Mouse (Mus musculus): Measurements from ENCODE around the gene 4930470P17Rik. TPM values are rescaled to one million over a fixed set of nuclear protein-coding genes. Genes with fewer than 3 reads are reported as not detected.
"Not testable (repeated sequence)": the region's sequence is repeated elsewhere in the genome, so short reads cannot be mapped to it uniquely, and the experiment has no call there.

4930470P17Rik gene
- not detected in 2 replicates for polyA plus RNA-seq (2016; fragmentation: Nextera tagmentation; extraction: Ambion mirVana)

GRCm38 (mm10) chr2:170601917-170602316 lies at the start of gene 4930470P17Rik:
4930470P17Rik (minus strand) TSS chr2:170602017.
- no peaks in the 10 kb centered on the region for H3K4me1 ChIP-seq (replicated peaks)
- ATAC-seq (ENCODE audit: insufficient number of reproducible peaks, low FRiP score), result no peak

GRCm38 (mm10) chr2:170651483-170651882 lies 49.7 kb upstream of the 4930470P17Rik start:
- peaks cover 4% of the 10 kb centered on the region; the same call in 1 of the 2 replicates for H3K9me3 ChIP-seq (replicated peaks)
- H3K4me2 ChIP-seq, result no peak overlapping the region
- no peak for ATAC-seq (ENCODE audit: insufficient number of reproducible peaks, low FRiP score)
- 77% methylated on average over 1 of the region's 1 CpGs for WGBS
- no peaks in the 10 kb centered on the region for H3K36me3 ChIP-seq
- no peaks in the 10 kb centered on the region for H3K4me1 ChIP-seq (replicated peaks)
- H3K9ac ChIP-seq, result no peak overlapping the region
- no peak overlapping the region for H3K4me3 ChIP-seq
- no peak overlapping the region for H3K27ac ChIP-seq (ENCODE audit: poor library complexity, severe bottlenecking)
- no peaks in the 10 kb centered on the region for H3K27me3 ChIP-seq (replicated peaks)

More at GRCm38 (mm10) chr2:170601917-170602316, at the start of gene 4930470P17Rik:
- H3K27ac ChIP-seq (ENCODE audit: poor library complexity, severe bottlenecking), result no peak within 1 kb of the TSS
- no peak within 1 kb of the TSS for H3K4me3 ChIP-seq
- no peaks in the 10 kb centered on the region for H3K27me3 ChIP-seq (replicated peaks)
- no peak within 1 kb of the TSS for H3K4me2 ChIP-seq
- WGBS, result 76% methylated on average over 9 of the region's 9 CpGs
- H3K9ac ChIP-seq, result no peak within 1 kb of the TSS
- H3K36me3 ChIP-seq, result no peaks in the 10 kb centered on the region
- no peaks in the 10 kb centered on the region for H3K9me3 ChIP-seq (replicated peaks)

DNA sequence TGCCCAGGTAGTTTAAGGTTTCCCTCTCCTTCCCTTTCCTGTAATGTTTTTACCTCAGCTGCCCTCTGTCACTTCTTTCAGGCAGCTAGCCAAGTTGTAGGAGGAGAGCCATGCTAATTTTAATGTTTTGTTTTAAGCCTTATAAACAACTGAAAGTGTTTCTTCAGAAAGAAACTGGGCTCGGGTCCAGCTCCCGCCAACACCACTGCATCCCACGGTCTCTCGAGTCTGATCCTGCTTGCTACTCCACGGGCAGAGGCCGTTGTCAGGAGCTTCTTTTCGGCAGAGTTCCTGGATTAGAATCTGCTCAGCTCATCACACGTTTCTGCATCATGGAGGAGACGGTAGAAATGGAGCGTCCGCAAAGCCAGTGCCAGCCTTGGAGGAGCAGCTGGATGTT lies 46.7 kb upstream of the 4930470P17Rik start:
- H3K36me3 ChIP-seq, result no peaks in the 10 kb centered on the region
- 70% methylated on average over 11 of the region's 11 CpGs for WGBS
- no peak for ATAC-seq (ENCODE audit: insufficient number of reproducible peaks, low FRiP score)

DNA sequence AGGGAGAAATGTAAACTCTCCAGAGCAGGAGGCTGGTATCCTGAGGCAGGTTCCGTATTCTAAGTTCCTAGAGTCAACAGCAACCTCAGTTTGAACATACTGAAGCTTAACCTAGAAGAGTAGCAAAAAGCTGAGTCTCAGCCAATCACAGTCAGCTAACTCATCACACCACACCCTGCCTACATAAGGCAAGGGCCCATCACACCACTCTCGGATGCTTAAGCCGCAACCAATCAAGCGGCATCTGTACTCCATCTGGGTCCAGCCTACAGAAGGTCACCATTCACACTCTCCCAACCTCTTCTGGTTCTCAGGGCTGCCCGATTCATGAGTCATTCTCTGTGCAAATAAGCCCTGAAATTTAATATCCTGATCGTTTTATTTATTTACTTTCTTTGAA lies 44.4 kb upstream of the 4930470P17Rik start:
- no peak for ATAC-seq (ENCODE audit: insufficient number of reproducible peaks, low FRiP score)
- Histone ChIP-seq H3K4me3 (no peak overlapping the region), H3K9ac (no peak overlapping the region), H3K4me1 (replicated peaks) (no peaks in the 10 kb centered on the region), H3K27ac (ENCODE audit: poor library complexity, severe bottlenecking) (no peak overlapping the region), H3K9me3 (replicated peaks) (no peaks in the 10 kb centered on the region), H3K36me3 (no peaks in the 10 kb centered on the region), H3K4me2 (no peak overlapping the region), H3K27me3 (replicated peaks) (no peaks in the 10 kb centered on the region)
- 86% methylated on average over 6 of the region's 6 CpGs for whole genome bisulfite sequencing

More for the DNA sequence above, 46.7 kb upstream of the 4930470P17Rik start:
- H3K4me3 ChIP-seq, result no peak overlapping the region
- no peaks in the 10 kb centered on the region for H3K4me1 ChIP-seq (replicated peaks)
- H3K9me3 ChIP-seq (replicated peaks), result peaks cover 4% of the 10 kb centered on the region; the same call in 1 of the 2 replicates
- no peak overlapping the region for H3K27ac ChIP-seq (ENCODE audit: poor library complexity, severe bottlenecking)
- H3K4me2 ChIP-seq, result no peak overlapping the region
- H3K9ac ChIP-seq, result no peak overlapping the region
- H3K27me3 ChIP-seq (replicated peaks), result no peaks in the 10 kb centered on the region

DNA sequence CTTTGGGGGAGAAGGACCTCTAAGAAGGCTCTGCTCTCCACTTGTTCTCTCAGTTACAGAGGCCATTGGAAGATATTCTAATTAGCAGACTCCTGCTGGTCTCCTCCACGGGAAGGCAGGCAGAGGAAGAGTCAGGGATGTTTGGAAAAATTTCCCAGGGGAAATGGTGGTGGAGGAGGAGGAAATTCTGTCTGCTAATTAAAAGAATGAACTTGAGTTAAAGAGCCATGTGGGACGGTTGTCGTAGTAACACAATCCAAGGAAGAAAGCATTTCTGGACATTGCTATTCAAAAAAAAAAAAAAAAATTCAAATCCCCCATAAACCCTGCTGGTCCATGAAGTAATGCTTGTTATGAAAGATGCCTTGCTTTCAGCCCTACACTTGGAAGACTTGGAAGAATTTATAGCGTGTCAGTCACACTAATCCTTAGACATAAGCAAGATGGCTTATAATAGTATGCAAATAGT lies 40.6 kb upstream of the 4930470P17Rik start:
- Histone ChIP-seq H3K4me1 (replicated peaks) (no peaks in the 10 kb centered on the region), H3K9ac (no peak overlapping the region), H3K4me3 (no peak overlapping the region), H3K4me2 (no peak overlapping the region), H3K36me3 (no peaks in the 10 kb centered on the region), H3K9me3 (replicated peaks) (no peaks in the 10 kb centered on the region), H3K27ac (ENCODE audit: poor library complexity, severe bottlenecking) (no peak overlapping the region), H3K27me3 (replicated peaks) (no peaks in the 10 kb centered on the region)
- no peak for ATAC-seq (ENCODE audit: insufficient number of reproducible peaks, low FRiP score)
- WGBS, result 51% methylated on average over 4 of the region's 4 CpGs

- 90% methylated on average over 11 of the region's 11 CpGs for WGBS
- no peaks in the 10 kb centered on the region for H3K9me3 ChIP-seq (replicated peaks)
- H3K27ac ChIP-seq (ENCODE audit: poor library complexity, severe bottlenecking), result no peak overlapping the region
- H3K27me3 ChIP-seq (replicated peaks), result no peaks in the 10 kb centered on the region
- no peak overlapping the region for H3K4me3 ChIP-seq
- no peaks in the 10 kb centered on the region for H3K4me1 ChIP-seq (replicated peaks)
- no peak overlapping the region for H3K4me2 ChIP-seq
- no peaks in the 10 kb centered on the region for H3K36me3 ChIP-seq
- H3K9ac ChIP-seq, result no peak overlapping the region
- no peak for ATAC-seq (ENCODE audit: insufficient number of reproducible peaks, low FRiP score)
Observed at GRCm38 (mm10) chr2:170640281-170640680, 38.5 kb upstream of the 4930470P17Rik start.

- Histone ChIP-seq H3K4me1 (replicated peaks) (no peaks in the 10 kb centered on the region), H3K36me3 (no peaks in the 10 kb centered on the region), H3K27me3 (replicated peaks) (no peaks in the 10 kb centered on the region), H3K9ac (no peak overlapping the region), H3K4me3 (no peak overlapping the region), H3K4me2 (no peak overlapping the region), H3K27ac (ENCODE audit: poor library complexity, severe bottlenecking) (no peak overlapping the region), H3K9me3 (replicated peaks) (no peaks in the 10 kb centered on the region; the same call in 1 of the 2 replicates)
- no peak for ATAC-seq (ENCODE audit: insufficient number of reproducible peaks, low FRiP score)
- WGBS, result 77% methylated on average over 8 of the region's 8 CpGs
Observed at GRCm38 (mm10) chr2:170638746-170639145, 36.9 kb upstream of the 4930470P17Rik start.

DNA sequence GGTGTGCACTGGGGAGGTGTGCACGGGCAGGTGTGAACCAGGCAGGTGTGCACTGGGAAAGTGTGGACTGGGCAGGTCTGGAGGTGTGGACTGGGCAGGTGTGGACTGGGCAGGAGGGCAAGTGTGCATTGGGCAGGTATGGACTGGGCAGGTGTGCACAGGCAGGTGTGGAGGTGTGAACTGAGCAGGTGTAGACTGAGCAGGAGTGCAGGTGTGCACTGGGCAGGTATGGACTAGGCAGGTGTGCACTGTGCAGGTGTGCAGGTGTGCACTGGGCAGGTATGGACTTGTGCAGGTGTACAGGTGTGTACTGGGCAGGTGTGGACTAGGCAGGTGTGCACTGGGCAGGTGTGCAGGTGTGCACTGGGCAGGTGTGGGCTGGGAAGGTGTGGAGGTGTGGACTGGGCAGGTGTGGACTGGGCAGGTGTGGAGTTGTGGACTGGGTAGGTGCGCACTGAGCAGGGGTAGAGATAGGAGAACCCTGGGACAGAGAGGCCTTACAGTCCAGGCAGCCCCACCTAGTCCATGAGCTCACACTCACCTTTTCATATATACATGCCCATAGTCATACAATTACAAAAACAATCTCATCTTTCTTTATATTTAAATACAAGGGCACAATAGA lies 31.3 kb upstream of the 4930470P17Rik start:
- Histone ChIP-seq H3K4me1 (replicated peaks) (peaks cover 5% of the 10 kb centered on the region; the same call in 1 of the 2 replicates), H3K27ac (ENCODE audit: poor library complexity, severe bottlenecking) (no peak overlapping the region), H3K4me2 (no peak overlapping the region), H3K27me3 (replicated peaks) (no peaks in the 10 kb centered on the region), H3K4me3 (no peak overlapping the region), H3K9me3 (replicated peaks) (no peaks in the 10 kb centered on the region; the same call in none of the 2 replicates), H3K9ac (no peak overlapping the region), H3K36me3 (no peaks in the 10 kb centered on the region)
- ATAC-seq (ENCODE audit: insufficient number of reproducible peaks, low FRiP score), result no peak
- 85% methylated on average over 2 of the region's 2 CpGs for WGBS

DNA sequence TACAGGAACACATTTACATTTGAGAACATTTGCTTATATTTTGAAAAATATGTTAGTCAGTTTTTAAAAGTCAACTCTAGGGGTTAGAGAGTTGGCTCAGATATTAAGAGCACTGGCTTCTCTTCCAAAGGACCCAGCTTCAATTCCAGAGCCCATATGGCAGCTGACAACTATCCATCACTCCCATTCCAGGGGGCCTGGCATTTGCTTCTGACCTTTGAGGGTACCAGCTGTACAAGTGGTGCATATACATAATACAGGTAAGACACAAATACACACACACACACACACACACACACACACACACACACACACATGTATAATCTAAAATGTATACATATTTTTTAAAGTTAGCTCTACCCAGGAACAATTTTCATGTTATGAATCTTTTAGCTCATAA lies 30.6 kb upstream of the 4930470P17Rik start:
- H3K9ac ChIP-seq, result no peak overlapping the region
- H3K9me3 ChIP-seq (replicated peaks), result no peaks in the 10 kb centered on the region; the same call in none of the 2 replicates
- no peak overlapping the region for H3K4me3 ChIP-seq
- no peak for ATAC-seq (ENCODE audit: insufficient number of reproducible peaks, low FRiP score)
- H3K27me3 ChIP-seq (replicated peaks), result no peaks in the 10 kb centered on the region
- H3K4me2 ChIP-seq, result no peak overlapping the region
- H3K27ac ChIP-seq (ENCODE audit: poor library complexity, severe bottlenecking), result no peak overlapping the region
- no peaks in the 10 kb centered on the region for H3K36me3 ChIP-seq
- peaks cover 5% of the 10 kb centered on the region; the same call in 1 of the 2 replicates for H3K4me1 ChIP-seq (replicated peaks)

- Histone ChIP-seq H3K9me3 (replicated peaks) (peaks cover 3% of the 10 kb centered on the region), H3K4me2 (no peak overlapping the region), H3K27me3 (replicated peaks) (no peaks in the 10 kb centered on the region), H3K9ac (no peak overlapping the region), H3K4me1 (replicated peaks) (peaks cover 5% of the 10 kb centered on the region; the same call in 1 of the 2 replicates), H3K36me3 (no peaks in the 10 kb centered on the region), H3K27ac (ENCODE audit: poor library complexity, severe bottlenecking) (no peak overlapping the region), H3K4me3 (no peak overlapping the region)
- 80% methylated on average over 1 of the region's 1 CpGs for WGBS
- no peak for ATAC-seq (ENCODE audit: insufficient number of reproducible peaks, low FRiP score)
Observed at GRCm38 (mm10) chr2:170631375-170631774, 29.6 kb upstream of the 4930470P17Rik start.

DNA sequence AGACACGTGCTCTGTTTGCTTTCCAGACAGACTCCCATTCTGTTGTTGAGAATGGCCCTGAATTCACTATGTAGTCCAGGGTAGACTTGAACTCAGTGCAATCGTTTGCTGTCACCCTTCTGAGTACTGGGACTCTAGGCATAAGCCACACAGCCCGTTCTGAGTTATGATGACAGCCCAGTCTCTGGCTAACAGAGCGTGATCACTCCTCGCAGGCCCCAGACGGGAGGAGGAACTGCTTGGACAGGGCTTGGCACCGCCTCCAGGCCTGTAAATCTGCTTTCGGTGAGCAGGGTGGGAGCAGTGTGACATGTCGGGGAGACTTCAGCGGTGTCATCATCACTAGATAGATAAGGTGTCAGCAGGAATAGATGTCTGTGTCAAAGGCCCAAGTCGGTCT lies 28.7 kb upstream of the 4930470P17Rik start:
- Histone ChIP-seq H3K9ac (no peak overlapping the region), H3K4me2 (no peak overlapping the region), H3K4me3 (no peak overlapping the region), H3K27me3 (replicated peaks) (no peaks in the 10 kb centered on the region), H3K36me3 (no peaks in the 10 kb centered on the region), H3K9me3 (replicated peaks) (peaks cover 3% of the 10 kb centered on the region), H3K4me1 (replicated peaks) (peaks cover 5% of the 10 kb centered on the region; the same call in 1 of the 2 replicates), H3K27ac (ENCODE audit: poor library complexity, severe bottlenecking) (no peak overlapping the region)
- WGBS, result 56% methylated on average over 11 of the region's 11 CpGs
- no peak for ATAC-seq (ENCODE audit: insufficient number of reproducible peaks, low FRiP score)

DNA sequence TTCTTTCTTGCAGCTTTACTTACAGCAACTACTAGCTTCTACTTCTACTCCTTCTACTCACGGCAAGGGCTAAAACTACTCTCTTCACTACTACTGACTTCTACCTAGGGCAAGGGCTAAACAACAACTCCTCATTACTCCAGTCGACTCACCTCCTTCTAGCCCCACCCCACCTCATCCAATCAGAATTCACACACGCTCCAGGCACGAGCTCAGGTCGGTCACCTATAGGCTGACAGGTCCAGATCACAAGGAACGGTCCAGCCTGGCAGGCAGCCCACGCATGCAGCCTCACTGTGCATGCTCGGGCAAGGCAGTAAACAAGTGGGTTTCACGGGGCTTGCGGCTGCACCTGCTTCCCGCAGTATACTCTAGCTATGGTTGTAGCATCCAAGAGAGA lies 26.2 kb upstream of the 4930470P17Rik start:
- not testable (repeated sequence) for H3K27me3 ChIP-seq (replicated peaks); H3K36me3 ChIP-seq; ATAC-seq (ENCODE audit: insufficient number of reproducible peaks, low FRiP score); H3K9ac ChIP-seq; H3K9me3 ChIP-seq (replicated peaks); H3K4me3 ChIP-seq; H3K4me2 ChIP-seq; H3K27ac ChIP-seq (ENCODE audit: poor library complexity, severe bottlenecking); H3K4me1 ChIP-seq (replicated peaks)
- WGBS, result 79% methylated on average over 11 of the region's 11 CpGs
